Mouse (Mus musculus) neural tube, embryonic 12.5 days (tissue): ENCODE measurements around the gene Vcpkmt. TPM values are rescaled to one million over a fixed set of nuclear protein-coding genes. Genes with fewer than 3 reads are reported as not detected.
"Not testable (repeated sequence)": the region's sequence is repeated elsewhere in the genome, so short reads cannot be mapped to it uniquely, and the experiment has no call there.

Experiments
- ATAC-seq: fragments of 200-750 bp; cut with Nextera tagmentation; 2 replicates; pipeline ENCODE4 v1.8.0; 2017; ENCODE audit warnings: low read depth, mild to moderate bottlenecking, moderate TSS enrichment, moderate library complexity; ENCODE audit not compliant: low FRiP score
- H3K27ac ChIP-seq: fragments of 300-500 bp; sonication (generic); 2 replicates; pipeline ENCODE4 v1.5.1; 2016
- H3K27me3 ChIP-seq: fragments of 300-500 bp; sonication (generic); replicated peaks from 2 replicates; pipeline ENCODE4 v1.6.1; 2016; ENCODE audit warnings: mild to moderate bottlenecking
- H3K36me3 ChIP-seq: fragments of 300-500 bp; sonication (generic); 2 replicates; pipeline ENCODE4 v1.6.1; 2016; ENCODE audit warnings: mild to moderate bottlenecking
- H3K4me1 ChIP-seq: fragments of 300-500 bp; sonication (generic); 2 replicates; pipeline ENCODE4 v1.6.1; 2016
- H3K4me2 ChIP-seq: fragments of 300-500 bp; sonication (generic); replicated peaks from 2 replicates; pipeline ENCODE4 v1.6.1; 2016; ENCODE audit warnings: mild to moderate bottlenecking
- H3K4me3 ChIP-seq: fragments of 300-500 bp; sonication (generic); 2 replicates; pipeline ENCODE4 v1.5.1; 2016
- H3K9ac ChIP-seq: fragments of 300-500 bp; sonication (generic); 2 replicates; pipeline ENCODE4 v1.6.1; 2016; ENCODE audit warnings: mild to moderate bottlenecking
- H3K9me3 ChIP-seq: fragments of 300-500 bp; sonication (generic); 2 replicates; pipeline ENCODE4 v1.6.1; 2016; ENCODE audit warnings: mild to moderate bottlenecking
- WGBS: fragments of 180-500 bp; shearing (Covaris S2); methylation state at CpG from one replicate; pipeline ENCODE4 v1.1.7; 2016; 5-methylcytosine and 5-hydroxymethylcytosine counted together
- polyA plus RNA-seq: library from polyadenylated mRNA; unstranded; fragments of >200 nt; fragmentation: Nextera tagmentation; extraction: Ambion mirVana; gene quantifications from 2 replicates; pipeline ENCODE4 v1.2.1, GENCODE M21; 2016

Vcpkmt gene
- polyA plus RNA-seq, 1 experiment from 2014 or later: 22.7 TPM

- Histone ChIP-seq H3K27ac (no peak overlapping the region), H3K9ac (no peak overlapping the region), H3K36me3 (no peaks in the 10 kb centered on the region), H3K27me3 (no peaks in the 10 kb centered on the region), H3K4me3 (no peak overlapping the region), H3K4me2 (no peak overlapping the region), H3K4me1 (no peaks in the 10 kb centered on the region), H3K9me3 (no peaks in the 10 kb centered on the region)
- ATAC-seq: no peak
- WGBS: 81% methylated on average over 3 of the region's 3 CpGs
Measured at GRCm38 (mm10) chr12:69568266-69568665, 14.6 kb downstream of the Vcpkmt start.

GRCm38 (mm10) chr12:69561006-69561405, 21.8 kb downstream of the Vcpkmt start:
- not testable (repeated sequence) for H3K27me3 ChIP-seq, H3K27ac ChIP-seq, H3K4me2 ChIP-seq, H3K4me3 ChIP-seq, H3K36me3 ChIP-seq, H3K9me3 ChIP-seq, H3K9ac ChIP-seq, H3K4me1 ChIP-seq, ATAC-seq
- 84% methylated on average over 6 of the region's 6 CpGs for WGBS

- Histone ChIP-seq H3K4me3 (no peak overlapping the region), H3K27ac (no peak overlapping the region), H3K36me3 (no peaks in the 10 kb centered on the region), H3K4me2 (no peak overlapping the region), H3K27me3 (no peaks in the 10 kb centered on the region), H3K9ac (no peak overlapping the region), H3K9me3 (no peaks in the 10 kb centered on the region), H3K4me1 (no peaks in the 10 kb centered on the region)
- ATAC-seq: no peak
- WGBS: 70% methylated on average over 6 of the region's 6 CpGs
Measured at GRCm38 (mm10) chr12:69556221-69556861, 26.5 kb downstream of the Vcpkmt start.

GRCm38 (mm10) chr12:69545456-69546178, 37.2 kb downstream of the Vcpkmt start:
- H3K27ac ChIP-seq: no peak overlapping the region
- no peak overlapping the region for H3K9ac ChIP-seq
- ATAC-seq: no peak
- 79% methylated on average over 13 of the region's 13 CpGs for WGBS
- H3K4me3 ChIP-seq: no peak overlapping the region
- H3K4me2 ChIP-seq: no peak overlapping the region
- H3K27me3 ChIP-seq: no peaks in the 10 kb centered on the region
- no peaks in the 10 kb centered on the region for H3K4me1 ChIP-seq
- H3K36me3 ChIP-seq: no peaks in the 10 kb centered on the region
- no peaks in the 10 kb centered on the region for H3K9me3 ChIP-seq

- no peak overlapping the region for H3K27ac ChIP-seq
- no peaks in the 10 kb centered on the region for H3K4me1 ChIP-seq
- 86% methylated on average over 6 of the region's 6 CpGs for WGBS
- H3K9me3 ChIP-seq: no peaks in the 10 kb centered on the region
- no peak overlapping the region for H3K4me3 ChIP-seq
- no peak overlapping the region for H3K9ac ChIP-seq
- ATAC-seq: no peak
- no peaks in the 10 kb centered on the region for H3K27me3 ChIP-seq
- no peak overlapping the region for H3K4me2 ChIP-seq
- H3K36me3 ChIP-seq: no peaks in the 10 kb centered on the region
Measured at GRCm38 (mm10) chr12:69544994-69545393, 37.8 kb downstream of the Vcpkmt start.

GRCm38 (mm10) chr12:69544562-69544961, 38.3 kb downstream of the Vcpkmt start:
- WGBS: 41% methylated on average over 2 of the region's 2 CpGs
- H3K9ac ChIP-seq: no peak overlapping the region
- H3K9me3 ChIP-seq: no peaks in the 10 kb centered on the region
- H3K4me3 ChIP-seq: no peak overlapping the region
- H3K27ac ChIP-seq: no peak overlapping the region
- H3K27me3 ChIP-seq: no peaks in the 10 kb centered on the region
- ATAC-seq: no peak
- no peaks in the 10 kb centered on the region for H3K4me1 ChIP-seq
- H3K36me3 ChIP-seq: no peaks in the 10 kb centered on the region
- H3K4me2 ChIP-seq: no peak overlapping the region

- ATAC-seq: no peak
- H3K9ac ChIP-seq: no peak overlapping the region
- no peak overlapping the region for H3K27ac ChIP-seq
- no peaks in the 10 kb centered on the region for H3K27me3 ChIP-seq
- H3K9me3 ChIP-seq: no peaks in the 10 kb centered on the region
- H3K4me2 ChIP-seq: no peak overlapping the region
- WGBS: 92% methylated on average over 8 of the region's 8 CpGs
- H3K4me1 ChIP-seq: peaks cover 4% of the 10 kb centered on the region; the same call in 1 of the 2 replicates
- H3K4me3 ChIP-seq: no peak overlapping the region
- no peaks in the 10 kb centered on the region for H3K36me3 ChIP-seq
Measured at GRCm38 (mm10) chr12:69542376-69542775, 40.5 kb downstream of the Vcpkmt start.

- no peaks in the 10 kb centered on the region for H3K27me3 ChIP-seq
- no peak overlapping the region for H3K9ac ChIP-seq
- H3K36me3 ChIP-seq: no peaks in the 10 kb centered on the region
- ATAC-seq: no peak
- H3K27ac ChIP-seq: no peak overlapping the region
- peaks cover 4% of the 10 kb centered on the region; the same call in 1 of the 2 replicates for H3K4me1 ChIP-seq
- no peak overlapping the region for H3K4me3 ChIP-seq
- no peak overlapping the region for H3K4me2 ChIP-seq
- H3K9me3 ChIP-seq: no peaks in the 10 kb centered on the region
- WGBS: 84% methylated on average over 8 of the region's 8 CpGs
Measured at GRCm38 (mm10) chr12:69541663-69542062, 41.2 kb downstream of the Vcpkmt start.

- Histone ChIP-seq H3K9me3 (no peaks in the 10 kb centered on the region), H3K36me3 (no peaks in the 10 kb centered on the region), H3K4me2 (no peak overlapping the region), H3K9ac (no peak overlapping the region), H3K27me3 (no peaks in the 10 kb centered on the region), H3K4me1 (peaks cover 4% of the 10 kb centered on the region; the same call in 1 of the 2 replicates), H3K27ac (no peak overlapping the region), H3K4me3 (no peak overlapping the region)
- ATAC-seq: no peak
- WGBS: 78% methylated on average over 7 of the region's 7 CpGs
Measured at GRCm38 (mm10) chr12:69539353-69539752, 43.5 kb downstream of the Vcpkmt start.

GRCm38 (mm10) chr12:69538362-69538950, 44.4 kb downstream of the Vcpkmt start:
- Histone ChIP-seq H3K4me3 (no peak overlapping the region), H3K9ac (no peak overlapping the region), H3K4me2 (no peak overlapping the region), H3K4me1 (peaks cover 4% of the 10 kb centered on the region; the same call in 1 of the 2 replicates), H3K9me3 (no peaks in the 10 kb centered on the region), H3K27me3 (no peaks in the 10 kb centered on the region), H3K36me3 (no peaks in the 10 kb centered on the region), H3K27ac (0 out of 2 replicates have a peak overlapping the region, but pooled peaks have one; percentile 1)
- 77% methylated on average over 4 of the region's 4 CpGs for WGBS
- no peak for ATAC-seq

- peak overlapping the region; percentile 2; the same call in 1 of the 2 replicates for H3K4me2 ChIP-seq
- no peak overlapping the region for H3K4me3 ChIP-seq
- ATAC-seq: no peak
- WGBS: 63% methylated on average over 19 of the region's 19 CpGs
- no peak overlapping the region for H3K9ac ChIP-seq
- peaks cover 4% of the 10 kb centered on the region; the same call in 1 of the 2 replicates for H3K4me1 ChIP-seq
- H3K27ac ChIP-seq: no peak overlapping the region
- no peaks in the 10 kb centered on the region for H3K9me3 ChIP-seq
- H3K36me3 ChIP-seq: no peaks in the 10 kb centered on the region
- no peaks in the 10 kb centered on the region for H3K27me3 ChIP-seq
Measured at GRCm38 (mm10) chr12:69537675-69538361, 45.0 kb downstream of the Vcpkmt start.

- peak overlapping the region; percentile 2; the same call in 1 of the 2 replicates for H3K4me2 ChIP-seq
- H3K4me1 ChIP-seq: peaks cover 4% of the 10 kb centered on the region; the same call in 1 of the 2 replicates
- no peak for ATAC-seq
- H3K36me3 ChIP-seq: no peaks in the 10 kb centered on the region
- 44% methylated on average over 10 of the region's 10 CpGs for whole genome bisulfite sequencing
- no peak overlapping the region for H3K9ac ChIP-seq
- H3K27me3 ChIP-seq: no peaks in the 10 kb centered on the region
- H3K9me3 ChIP-seq: no peaks in the 10 kb centered on the region
- no peak overlapping the region for H3K27ac ChIP-seq
- no peak overlapping the region for H3K4me3 ChIP-seq
Measured at GRCm38 (mm10) chr12:69537243-69537674, 45.6 kb downstream of the Vcpkmt start.
